Mouse (Mus musculus): Measurements from ENCODE around the gene Pin1. TPM values are rescaled to one million over a fixed set of nuclear protein-coding genes. Genes with fewer than 3 reads are reported as not detected.

Pin1 gene
- 21.0 TPM for total RNA-seq (2023)

DNA sequence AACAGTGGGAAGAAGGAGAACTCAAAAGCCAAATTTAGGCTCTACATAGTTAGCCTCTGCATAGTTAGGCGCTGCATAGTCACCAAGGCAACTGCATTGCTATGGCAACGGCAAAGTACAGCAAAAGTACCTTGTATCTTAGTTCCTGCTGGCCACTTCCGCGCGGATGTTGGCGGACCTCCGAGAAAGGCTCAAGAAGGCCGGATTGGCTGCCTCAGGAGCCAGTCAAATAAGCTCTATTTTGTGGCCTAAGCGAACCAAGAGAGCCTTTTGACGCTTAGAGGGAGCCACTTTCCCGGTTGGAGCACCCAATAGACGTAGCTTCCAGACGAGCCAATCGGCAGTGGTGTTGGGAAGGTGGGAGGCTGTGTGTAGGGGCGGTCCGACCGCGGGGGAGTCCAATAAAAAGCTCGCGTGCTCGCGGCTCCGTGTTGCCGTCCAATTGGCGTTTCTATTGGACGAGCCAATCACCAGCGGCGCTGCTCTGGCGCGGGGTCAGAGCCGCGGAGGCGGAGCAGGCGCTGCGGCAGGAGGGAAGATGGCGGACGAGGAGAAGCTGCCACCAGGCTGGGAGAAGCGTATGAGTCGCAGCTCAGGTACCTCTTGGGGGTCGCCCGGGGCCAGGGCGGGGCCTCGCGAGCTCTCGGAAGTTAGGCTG lies at the start of gene Pin1:
Gene Pin1, plus strand, starts transcription at position 494 of the 658 bp plus-strand sequence.

DNA sequence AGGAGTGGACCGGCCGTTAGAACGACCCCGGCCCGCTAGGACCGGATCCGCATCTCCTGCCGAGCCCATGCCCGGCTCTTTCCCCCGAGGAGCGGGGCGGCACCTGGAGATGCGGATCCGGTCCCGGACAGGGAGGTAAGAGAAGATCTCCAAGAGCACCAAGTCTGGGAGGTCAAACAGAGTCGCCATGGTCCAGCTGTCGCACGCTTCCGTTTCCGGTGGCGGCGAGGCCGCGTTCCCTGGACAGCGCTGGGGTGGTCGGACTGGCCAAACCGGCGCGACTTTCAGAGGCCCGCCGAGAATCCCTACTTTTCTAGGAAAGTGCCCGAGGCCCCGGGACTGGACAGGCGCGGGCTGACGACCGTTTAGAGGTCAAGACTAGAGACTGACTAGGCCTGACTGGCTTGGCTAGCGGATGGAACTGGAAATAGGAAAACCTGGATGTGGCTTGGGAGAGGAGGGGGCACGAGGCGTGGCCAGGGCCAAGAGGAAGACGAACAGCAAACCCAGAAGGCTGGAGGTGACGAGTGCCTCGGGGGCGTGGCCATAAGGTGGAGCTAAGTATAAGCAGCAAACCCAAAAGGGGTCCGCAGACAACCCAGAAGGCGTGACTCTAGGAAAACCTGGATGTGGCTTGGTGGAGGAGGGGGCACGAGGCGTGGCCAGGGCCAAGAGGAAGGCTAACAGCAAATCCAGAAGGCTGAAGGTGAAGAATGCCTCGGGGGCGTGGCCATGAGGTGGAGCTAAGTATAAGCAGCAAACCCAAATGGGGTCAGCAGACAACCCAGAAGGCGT lies 9.6 kb upstream of the Pin1 start, which contains the start of gene Ubl5:
Gene Ubl5, plus strand, starts transcription at position 778 of the 795 bp plus-strand sequence.

DNA sequence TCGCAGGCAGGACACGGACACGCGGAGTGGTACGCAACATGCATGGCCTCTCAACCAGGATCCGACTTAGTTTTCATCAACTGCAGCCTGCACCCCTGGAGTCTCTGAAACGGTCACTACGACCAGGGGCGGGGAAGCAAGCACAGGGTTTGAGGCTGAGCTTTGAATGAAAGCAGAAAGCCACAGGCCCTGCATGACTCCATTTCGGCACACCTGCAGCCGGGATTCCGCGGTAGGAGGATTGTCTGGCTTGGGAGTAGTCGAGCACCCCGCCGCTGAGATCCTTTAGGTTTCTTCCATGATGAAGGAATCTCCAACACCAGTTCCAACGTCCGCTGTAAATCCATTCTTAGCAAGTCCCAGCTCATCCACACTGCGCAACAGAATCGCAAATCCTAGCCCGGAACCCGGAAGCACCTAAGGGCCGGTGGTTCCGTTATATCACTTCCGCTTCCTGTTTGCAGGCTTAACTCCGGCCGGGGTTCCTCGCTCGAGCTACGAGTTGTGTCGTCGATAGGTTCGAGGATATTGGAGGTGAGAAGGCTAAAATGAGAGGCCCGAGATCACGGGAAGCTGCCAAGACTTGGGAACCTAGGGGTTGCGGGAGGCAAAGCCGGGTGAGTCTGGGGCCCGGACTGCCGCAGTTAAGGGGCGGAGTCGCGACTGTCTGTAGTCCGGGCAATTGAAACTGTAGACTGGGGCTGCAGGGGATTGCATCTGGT lies 7.4 kb upstream of the Pin1 start, which contains the start of gene Fbxl12:
Gene Fbxl12, minus strand, starts transcription at position 408 of the 722 bp plus-strand sequence.

Other genes starting within 250 kb of the Pin1 start
- gene Zfp26, start 191.9 kb upstream of the Pin1 start, total RNA-seq (2023), result 42.7 TPM
- 20.2 TPM for gene Zfp426, start 159.3 kb upstream of the Pin1 start, total RNA-seq (2023)
- gene Zfp266, start 130.7 kb upstream of the Pin1 start, total RNA-seq (2023), result 28.1 TPM
- gene Zfp846, start 70.8 kb upstream of the Pin1 start, total RNA-seq (2023), result 8.3 TPM
- gene Ubl5, start 9.2 kb upstream of the Pin1 start, total RNA-seq (2023), result 327 TPM
- gene Fbxl12, start 7.3 kb upstream of the Pin1 start, total RNA-seq (2023), result 115 TPM
- not detected for gene Olfm2, start 94.3 kb downstream of the Pin1 start, total RNA-seq (2023)
- 0.29 TPM for gene Col5a3, start 163.0 kb downstream of the Pin1 start, total RNA-seq (2023)
- gene Rdh8, start 166.4 kb downstream of the Pin1 start, total RNA-seq (2023), result not detected
- gene A230050P20Rik, start 216.5 kb downstream of the Pin1 start, total RNA-seq (2023), result 42.0 TPM
- 1.7 TPM for gene Angptl6, start 227.6 kb downstream of the Pin1 start, total RNA-seq (2023)
- 83.2 TPM for gene Ppan, start 236.1 kb downstream of the Pin1 start, total RNA-seq (2023)
- 180 TPM for gene Eif3g, start 246.5 kb downstream of the Pin1 start, total RNA-seq (2023)

All from CD4-positive naive resting alpha-beta T cell, adult 76 days (primary cell).